Mouse (Mus musculus) 3134 (cell line): ENCODE results near the gene Syt2.
A peak's percentile ranks its signal among the peaks of the same experiment; 100 is the strongest.

ENCODE experiments used
- DNase-seq: peaks from one replicate; pipeline ENCODE4 v3.0.0-alpha.2; 2011; ENCODE audit warnings: low spot score; ENCODE audit not compliant: insufficient read length; ENCODE audit errors: extremely low read depth

Gene Syt2

DNA sequence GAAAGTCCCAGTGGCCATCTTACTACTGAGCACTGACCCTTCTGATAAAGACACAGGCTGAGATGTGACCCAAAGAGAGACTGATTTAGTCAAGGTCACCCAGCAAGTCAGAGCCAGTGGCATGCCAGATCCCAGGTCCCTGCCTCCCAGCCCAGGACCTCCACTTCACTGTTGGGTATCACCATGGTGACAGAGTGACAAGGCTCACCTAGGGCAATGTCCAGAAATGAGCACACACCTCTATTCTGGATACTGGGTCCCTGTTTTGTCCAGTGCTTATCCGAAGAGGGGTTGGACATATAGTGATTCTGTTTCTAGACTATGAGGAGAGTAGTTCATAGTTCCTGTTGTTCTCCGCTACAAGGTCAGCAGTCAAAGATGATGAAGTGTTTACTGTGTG, 56.8 kb downstream of the Syt2 start:
- no peak for DNase-seq

DNA sequence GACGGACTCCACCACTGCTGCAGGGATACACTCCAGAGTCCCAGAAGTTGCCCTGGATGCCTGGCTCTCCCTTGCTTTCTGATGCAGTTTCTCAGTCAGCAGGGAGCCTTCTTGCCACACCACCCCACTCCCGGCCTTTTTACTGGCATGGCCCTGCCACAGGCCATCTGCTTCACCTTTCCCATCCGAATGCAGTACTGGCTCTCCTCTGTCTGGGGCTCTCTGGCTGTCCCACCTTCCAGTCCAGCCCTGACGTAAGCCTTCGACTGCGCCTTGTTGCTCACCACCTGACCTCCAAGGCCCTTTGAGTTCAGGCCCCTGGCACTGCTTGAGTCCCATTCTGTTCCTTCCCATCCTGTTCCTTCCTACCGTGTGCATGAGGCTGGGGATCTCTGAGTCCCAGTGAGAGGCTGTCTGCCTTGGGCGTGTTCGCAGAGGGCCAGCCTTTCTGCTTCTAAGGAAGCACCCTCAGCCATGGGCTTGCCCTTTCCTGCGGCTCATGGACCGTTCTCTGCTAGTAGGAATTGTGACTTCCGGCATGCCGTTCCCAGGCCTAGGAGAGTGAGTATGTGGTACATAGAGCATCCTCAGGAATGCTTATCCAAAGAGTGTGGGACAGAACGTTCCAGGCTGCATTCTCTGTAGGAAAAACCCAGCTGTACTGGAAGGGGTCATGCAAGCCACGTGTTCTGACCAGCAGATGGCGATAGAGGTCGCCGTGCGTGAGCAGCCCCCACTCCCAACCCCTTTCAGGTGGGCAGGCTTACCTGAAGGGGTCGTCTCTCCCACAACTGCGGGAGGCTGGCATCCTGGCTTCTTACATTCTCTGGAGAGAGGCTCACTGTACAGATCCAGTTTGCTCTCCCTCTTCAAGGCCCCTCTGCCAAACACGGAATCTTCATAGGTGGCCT, 58.2 kb downstream of the Syt2 start:
- no peak for DNase-seq

GRCm38 (mm10) chr1:134706549-134706948, 60.1 kb downstream of the Syt2 start:
- DNase-seq, result no peak

- DNase-seq, result no peak
Observed at GRCm38 (mm10) chr1:134707516-134707915, 61.0 kb downstream of the Syt2 start.

GRCm38 (mm10) chr1:134708274-134708673, 61.8 kb downstream of the Syt2 start:
- DNase-seq, result no peak

DNA sequence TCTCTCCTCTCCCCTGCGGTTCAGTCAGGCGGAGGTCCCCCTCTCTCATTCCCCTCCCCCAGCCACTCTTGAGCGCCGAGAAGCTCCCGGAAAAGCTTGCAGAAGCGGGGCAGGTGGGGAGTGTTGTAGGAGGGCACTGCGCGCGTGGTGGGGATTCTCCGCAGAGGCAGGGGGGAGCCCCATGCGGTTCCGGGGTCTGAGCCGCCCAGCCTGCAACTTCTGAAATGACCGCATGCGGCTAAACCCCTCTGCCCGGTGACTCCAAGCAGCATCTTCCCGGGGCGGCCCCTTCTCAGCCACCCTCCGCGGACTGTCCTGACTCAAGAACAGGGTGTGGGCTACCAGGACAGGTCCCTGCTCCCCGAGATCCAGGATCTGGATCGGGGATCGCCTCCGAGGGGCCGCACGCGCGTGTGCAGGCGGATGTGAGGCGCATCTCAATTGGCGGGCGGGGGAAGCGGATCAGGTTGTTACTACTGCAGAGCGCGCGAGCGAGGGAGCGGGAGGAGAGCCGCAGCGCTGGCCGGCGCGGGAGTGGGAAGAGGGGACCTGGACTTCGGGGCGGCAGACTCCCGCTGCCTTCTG, 62.4 kb downstream of the Syt2 start:
- no peak for DNase-seq

DNA sequence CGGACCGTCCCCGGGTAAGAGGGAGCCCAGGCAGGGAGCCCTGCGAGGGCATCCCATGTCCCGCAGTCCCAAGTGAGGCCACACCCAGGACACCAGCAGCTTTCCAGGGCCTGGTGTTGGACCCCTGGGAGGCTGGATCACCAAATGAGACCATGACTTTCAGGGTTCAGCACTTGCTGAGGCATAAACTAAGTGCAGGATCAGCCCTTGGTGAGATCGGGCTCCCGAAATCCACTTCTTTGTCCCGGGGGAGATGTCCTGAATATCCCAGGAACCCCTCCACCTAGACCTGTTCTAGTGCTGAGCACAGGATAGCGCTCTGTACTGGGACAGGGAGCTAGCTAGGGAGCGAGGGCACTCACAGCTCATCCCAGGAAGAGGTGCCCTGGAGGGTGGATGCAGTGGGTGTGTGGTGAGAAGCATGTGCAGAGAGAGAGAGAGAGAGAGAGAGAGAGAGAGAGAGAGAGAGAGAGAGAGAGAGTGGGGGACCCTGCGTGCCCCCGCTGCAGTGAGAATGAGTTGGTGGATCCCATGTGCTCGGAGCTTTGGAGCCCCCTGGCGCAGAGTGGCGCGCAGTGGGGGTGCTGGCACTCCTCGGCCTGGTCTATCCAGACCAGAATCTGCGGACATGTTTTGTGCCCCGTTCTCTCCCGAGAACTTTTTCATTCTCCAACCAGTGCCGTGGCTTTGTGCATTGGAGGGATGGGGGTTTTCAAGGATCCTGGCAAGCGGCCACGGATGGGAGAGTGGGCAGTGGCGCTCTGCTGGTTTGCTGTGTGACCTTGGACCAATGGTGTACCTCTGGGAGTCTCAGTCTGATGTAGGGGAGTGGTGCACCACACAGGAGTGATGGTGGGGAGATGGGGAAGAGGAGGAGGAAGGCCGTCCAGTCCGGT, 63.2 kb downstream of the Syt2 start:
- DNase-seq, result no peak

DNA sequence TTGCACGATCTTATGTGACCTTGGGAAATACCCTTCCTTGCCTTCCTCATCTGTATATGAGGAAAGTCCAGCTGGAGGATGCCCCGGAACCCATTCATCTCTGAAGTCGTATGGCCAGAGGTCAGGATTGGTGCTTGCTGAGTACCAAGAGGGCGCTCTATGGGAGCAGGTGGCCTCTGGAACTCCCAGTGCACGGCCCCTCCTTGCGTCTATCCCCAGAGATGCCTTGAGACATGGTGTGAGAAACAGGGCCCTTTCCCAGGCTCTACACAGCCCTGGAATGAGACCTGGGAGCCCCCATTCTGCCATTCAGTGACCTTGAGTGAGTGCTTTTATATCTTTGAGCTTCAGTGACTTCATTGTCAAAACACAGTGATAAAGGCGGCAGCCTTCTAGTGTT, 64.6 kb downstream of the Syt2 start:
- DNase-seq, result no peak

DNA sequence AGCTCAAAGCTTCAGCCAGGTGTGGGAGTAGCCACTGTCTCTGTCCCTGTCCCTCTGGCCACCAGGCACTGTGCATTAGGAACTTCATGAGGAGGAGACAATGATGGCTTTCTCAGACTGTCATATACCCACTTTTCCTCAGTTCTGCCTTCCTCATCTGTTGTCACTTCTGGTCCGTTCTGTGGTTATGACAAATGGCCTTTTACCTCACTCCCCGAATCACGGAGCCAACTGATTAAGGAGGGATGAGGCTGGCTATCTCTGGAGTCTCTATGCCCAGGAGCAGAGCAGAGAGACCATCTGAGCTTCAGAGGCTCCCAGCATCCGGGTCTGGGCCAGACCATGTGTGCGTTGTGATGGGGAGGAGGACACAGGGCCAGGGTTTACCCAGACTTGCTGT, 65.2 kb downstream of the Syt2 start:
- DNase-seq, result no peak

DNA sequence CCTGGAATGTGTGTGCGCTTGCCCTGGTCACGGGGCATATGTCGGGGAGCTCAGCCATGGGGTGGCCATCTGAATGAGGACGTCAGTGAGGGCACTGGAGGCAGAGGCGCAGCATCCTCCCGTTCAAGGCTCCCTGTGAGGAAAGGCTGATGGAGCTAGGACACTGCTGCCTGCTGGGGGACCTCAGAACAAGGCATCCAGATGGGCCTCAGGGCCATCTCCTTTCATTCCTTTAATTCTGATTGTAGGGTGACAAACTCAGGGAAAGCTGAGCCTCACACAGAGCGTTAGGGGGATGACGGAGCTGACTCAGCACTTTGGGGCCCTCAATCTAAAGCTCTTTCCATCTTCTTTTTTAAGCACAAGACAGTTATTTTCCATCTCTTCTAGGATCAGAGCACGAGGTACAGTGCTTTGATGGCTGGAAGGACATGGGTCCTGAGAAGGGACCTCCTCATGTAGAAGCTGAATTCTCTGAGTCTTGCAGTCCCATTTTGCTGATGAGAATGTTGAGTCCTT, 66.4 kb downstream of the Syt2 start:
- DNase-seq, result no peak

- DNase-seq, result no peak
Observed at GRCm38 (mm10) chr1:134713421-134713969, 67.0 kb downstream of the Syt2 start.

- DNase-seq, result no peak
Observed at GRCm38 (mm10) chr1:134714166-134714565, 67.7 kb downstream of the Syt2 start.

GRCm38 (mm10) chr1:134715092-134715491, 68.6 kb downstream of the Syt2 start:
- DNase-seq, result no peak

GRCm38 (mm10) chr1:134719718-134720304, 73.3 kb downstream of the Syt2 start:
- DNase-seq, result no peak

- DNase-seq, result no peak
Observed at GRCm38 (mm10) chr1:134721486-134721885, 75.0 kb downstream of the Syt2 start.

GRCm38 (mm10) chr1:134722891-134723290, 76.4 kb downstream of the Syt2 start:
- no peak for DNase-seq

DNA sequence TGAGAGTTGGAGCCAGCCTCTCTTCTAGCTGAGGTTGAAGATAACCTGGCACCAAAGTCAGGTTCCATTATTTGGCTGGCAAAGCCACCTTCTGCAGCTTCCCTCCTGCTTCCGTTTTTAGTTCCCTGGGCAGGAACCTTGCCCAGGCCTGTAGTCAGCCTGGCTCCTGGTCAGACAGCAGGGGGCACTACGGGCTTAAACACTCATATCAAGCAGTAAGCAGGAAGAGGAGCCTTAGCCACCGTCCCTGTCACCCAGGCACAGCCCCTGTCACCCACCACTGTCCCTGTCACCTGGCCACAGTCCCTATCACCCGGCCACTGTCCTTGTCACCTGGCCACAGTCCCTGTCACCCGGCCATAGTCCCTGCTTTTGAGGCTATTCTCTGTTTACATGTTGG, 78.8 kb downstream of the Syt2 start:
- peak; percentile 56 for DNase-seq

GRCm38 (mm10) chr1:134726480-134726879, 80.0 kb downstream of the Syt2 start:
- no peak for DNase-seq

DNA sequence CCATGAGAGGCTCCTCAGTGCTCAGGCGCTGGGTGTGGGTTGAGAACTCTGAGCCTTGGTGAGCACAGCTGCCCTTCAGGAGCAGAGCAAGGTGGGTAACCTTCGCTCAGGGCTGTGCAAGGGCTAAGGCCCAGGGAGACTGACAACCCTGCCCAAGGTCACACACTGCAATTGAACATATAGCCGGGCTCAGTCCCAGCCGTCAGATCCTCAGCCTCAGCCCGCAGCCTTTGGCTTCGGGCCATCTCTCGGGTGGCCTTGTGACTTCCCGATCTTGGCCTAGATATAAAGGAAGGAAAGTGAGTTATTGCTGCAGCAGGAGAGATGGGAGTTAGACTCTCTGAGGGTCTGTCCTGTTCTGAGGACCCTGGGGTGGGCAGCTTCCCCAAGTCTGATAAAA, 80.8 kb downstream of the Syt2 start:
- no peak for DNase-seq

DNA sequence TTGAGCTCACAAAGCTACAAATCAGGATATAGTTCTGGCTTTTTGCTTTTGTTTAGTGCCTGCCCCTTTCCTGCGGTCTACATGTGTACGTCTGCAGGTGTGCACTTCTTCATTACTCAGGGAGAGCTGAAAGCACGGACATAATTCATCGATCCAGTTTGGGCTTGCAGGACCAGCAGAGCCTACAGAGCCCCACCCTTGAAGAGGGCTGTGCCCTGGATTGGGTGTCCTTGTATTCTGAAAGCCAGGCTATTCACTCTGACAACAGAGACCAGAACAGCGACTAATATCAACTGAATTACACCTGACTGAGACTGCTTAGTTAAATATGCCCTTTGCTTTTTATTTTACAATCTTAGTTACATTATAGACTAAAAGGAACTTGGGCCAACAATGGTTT, 87.2 kb downstream of the Syt2 start:
- no peak for DNase-seq
